Mouse (Mus musculus) heart, postnatal 0 days (tissue): ENCODE results near the gene Tfdp1. TPM values are rescaled to one million over a fixed set of nuclear protein-coding genes. Genes with fewer than 3 reads are reported as not detected.

ENCODE experiments used
- ATAC-seq: fragments of 200-750 bp; cut with Nextera tagmentation; 2 replicates; pipeline ENCODE4 v1.8.0; 2017; ENCODE audit warnings: low read depth, moderate number of reproducible peaks, moderate library complexity; ENCODE audit not compliant: insufficient read depth
- DNase-seq: peaks from one replicate; pipeline ENCODE4 v3.0.0-alpha.2; 2016; ENCODE audit warnings: low spot score
- H3K27ac ChIP-seq: fragments of 300-500 bp; sonication (generic); 2 replicates; pipeline ENCODE4 v1.5.1; 2014; ENCODE audit warnings: low read depth, mild to moderate bottlenecking
- H3K27me3 ChIP-seq: fragments of 300-500 bp; sonication (generic); 2 replicates; pipeline ENCODE4 v1.6.1; 2014; ENCODE audit warnings: low read length, mixed read lengths; ENCODE audit not compliant: control insufficient read depth, insufficient read depth
- H3K36me3 ChIP-seq: fragments of 300-500 bp; sonication (generic); replicated peaks from 2 replicates; pipeline ENCODE4 v1.6.1; 2014; ENCODE audit warnings: low read length, mixed read lengths; ENCODE audit not compliant: control insufficient read depth, insufficient read depth
- H3K4me1 ChIP-seq: fragments of 300-500 bp; sonication (generic); 2 replicates; pipeline ENCODE4 v1.6.1; 2014; ENCODE audit warnings: antibody characterized with exemption; ENCODE audit not compliant: control insufficient read depth, insufficient read depth
- H3K4me2 ChIP-seq: fragments of 300-500 bp; sonication (generic); 2 replicates; pipeline ENCODE4 v1.6.1; 2014; ENCODE audit warnings: low read depth, mild to moderate bottlenecking, low read length, moderate library complexity
- H3K4me3 ChIP-seq: fragments of 300-500 bp; sonication (generic); 2 replicates; pipeline ENCODE4 v1.5.1; 2014; ENCODE audit warnings: low read depth, low read length
- H3K9ac ChIP-seq: fragments of 300-500 bp; sonication (generic); replicated peaks from 2 replicates; pipeline ENCODE4 v1.6.1; 2014; ENCODE audit warnings: low read depth, low read length, mixed read lengths
- H3K9me3 ChIP-seq: fragments of 300-500 bp; sonication (generic); replicated peaks from 2 replicates; pipeline ENCODE4 v1.6.1; 2016; ENCODE audit warnings: low read length; ENCODE audit not compliant: control insufficient read depth
- CTCF ChIP-seq: IDR thresholded peaks from 2 replicates; pipeline ENCODE4 v1.5.1; 2016; ENCODE audit warnings: antibody characterized with exemption, control low read depth, low read depth
- EP300 ChIP-seq: IDR thresholded peaks from 2 replicates; pipeline ENCODE4 v1.6.1; 2016; ENCODE audit warnings: antibody characterized with exemption, low read depth
- WGBS: fragments of 180-500 bp; shearing (Covaris S2); extraction: QIAGEN DNeasy Blood & Tissue Kit; methylation state at CpG from one replicate; pipeline ENCODE4 v1.1.7; 2014; 5-methylcytosine and 5-hydroxymethylcytosine counted together
- polyA plus RNA-seq: library from polyadenylated mRNA; unstranded; fragments of >200 nt; fragmentation: Nextera tagmentation; extraction: Ambion mirVana; gene quantifications from 2 replicates; pipeline ENCODE4 v1.2.1, GENCODE M21; 2015
- total RNA-seq: library from RNA; depleted of rRNA; stranded (reverse); fragments of >200 nt; gene quantifications from 2 replicates; pipeline ENCODE4 v1.2.3, GENCODE M21; 2014; ENCODE audit warnings: low replicate concordance

The Tfdp1 gene
- total and polyA plus RNA-seq, 2 experiments from 2014 or later: 38.6 to 47.4 TPM

DNA sequence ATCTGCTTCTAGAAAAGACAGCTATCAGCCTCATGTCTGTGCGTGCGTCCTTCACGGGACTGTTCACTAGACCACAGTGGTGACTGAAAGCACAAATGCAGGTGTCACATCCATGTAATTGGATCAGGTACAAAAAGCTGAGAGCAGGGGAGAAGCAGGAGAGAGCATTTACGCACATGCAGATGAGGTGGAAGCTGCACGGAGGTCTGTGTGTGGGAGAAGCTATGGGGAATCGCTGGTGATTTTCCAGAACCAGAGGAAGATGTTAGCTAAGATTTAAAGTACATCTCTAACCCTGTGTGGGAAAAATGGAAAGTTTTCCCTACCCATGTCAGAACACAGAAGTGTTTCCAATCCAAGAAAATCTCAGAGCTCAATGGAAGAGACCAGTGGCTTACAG lies 33.1 kb upstream of the Tfdp1 start:
- TF ChIP-seq CTCF: no peak
- no peak for TF ChIP-seq EP300
- H3K36me3 ChIP-seq: peaks cover 53% of the 10 kb centered on the region
- no peaks in the 10 kb centered on the region for H3K27me3 ChIP-seq
- ATAC-seq (no peak), DNase-seq (no peak)
- H3K9ac ChIP-seq: no peak overlapping the region
- H3K4me2 ChIP-seq: no peak overlapping the region
- WGBS: 88% methylated on average over 6 of the region's 6 CpGs
- no peak overlapping the region for H3K27ac ChIP-seq
- no peaks in the 10 kb centered on the region for H3K9me3 ChIP-seq
- no peak overlapping the region for H3K4me3 ChIP-seq
- H3K4me1 ChIP-seq: no peaks in the 10 kb centered on the region

DNA sequence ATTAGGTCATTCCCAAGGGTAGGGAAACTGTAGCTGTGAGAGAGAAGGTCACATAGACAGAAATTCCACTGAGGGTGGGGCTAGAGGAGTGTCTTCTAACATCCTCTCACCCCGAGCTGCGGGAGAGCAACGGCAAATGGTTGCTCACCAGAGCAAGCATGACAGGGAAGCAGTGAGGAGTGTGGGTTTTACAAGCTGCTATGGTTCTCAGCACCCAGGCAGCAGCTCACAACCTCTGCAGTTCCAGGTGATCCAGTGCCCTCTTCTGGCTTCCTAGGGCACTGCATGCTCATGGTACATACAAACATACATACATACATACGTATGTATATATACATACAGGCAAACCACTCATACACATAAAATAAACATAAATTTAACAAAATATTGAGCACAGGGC lies 32.7 kb upstream of the Tfdp1 start:
- no peaks in the 10 kb centered on the region for H3K27me3 ChIP-seq
- H3K4me3 ChIP-seq: no peak overlapping the region
- no peak overlapping the region for H3K4me2 ChIP-seq
- H3K9me3 ChIP-seq: no peaks in the 10 kb centered on the region
- peaks cover 50% of the 10 kb centered on the region for H3K36me3 ChIP-seq
- H3K4me1 ChIP-seq: no peaks in the 10 kb centered on the region
- H3K27ac ChIP-seq: no peak overlapping the region
- 96% methylated on average over 4 of the region's 4 CpGs for WGBS
- DNase-seq: no peak
- no peak for TF ChIP-seq CTCF
- TF ChIP-seq EP300: no peak
- ATAC-seq: no peak
- H3K9ac ChIP-seq: no peak overlapping the region

DNA sequence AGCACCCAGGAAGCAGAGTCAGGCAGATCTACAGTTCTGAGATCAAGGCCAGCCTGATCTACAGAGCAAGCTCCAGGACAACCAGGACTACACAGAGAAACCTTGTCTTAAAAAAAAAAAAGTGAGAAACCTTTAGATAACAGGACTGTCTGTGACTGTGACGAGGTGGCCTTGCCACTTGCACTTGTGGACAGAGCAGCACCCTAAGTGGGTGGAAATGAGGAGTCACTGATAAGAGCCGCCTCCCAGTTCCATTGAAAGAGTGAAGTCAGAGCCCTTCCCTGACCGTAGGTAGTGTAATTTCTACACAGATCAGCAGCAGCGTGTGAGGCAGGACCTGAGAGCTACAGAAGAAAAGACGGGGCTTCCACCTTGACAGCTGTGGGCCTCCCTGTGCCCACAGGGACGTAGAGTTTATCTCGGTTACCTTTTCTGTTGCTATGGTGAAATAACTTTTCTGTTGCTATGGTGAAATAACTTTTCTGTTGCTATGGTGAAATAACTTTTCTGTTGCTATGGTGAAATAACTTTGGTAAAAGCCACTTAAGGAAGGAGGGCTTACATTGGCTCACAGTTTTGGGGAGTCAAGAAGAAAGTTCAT lies 32.1 kb upstream of the Tfdp1 start:
- WGBS: 54% methylated on average over 7 of the region's 7 CpGs
- Histone ChIP-seq H3K4me3 (no peak overlapping the region), H3K4me1 (no peaks in the 10 kb centered on the region), H3K9me3 (no peaks in the 10 kb centered on the region), H3K27me3 (no peaks in the 10 kb centered on the region), H3K9ac (no peak overlapping the region), H3K27ac (no peak overlapping the region), H3K36me3 (peaks cover 45% of the 10 kb centered on the region), H3K4me2 (no peak overlapping the region)
- DNase-seq (no peak), ATAC-seq (no peak)
- no peak for TF ChIP-seq EP300
- no peak for TF ChIP-seq CTCF

DNA sequence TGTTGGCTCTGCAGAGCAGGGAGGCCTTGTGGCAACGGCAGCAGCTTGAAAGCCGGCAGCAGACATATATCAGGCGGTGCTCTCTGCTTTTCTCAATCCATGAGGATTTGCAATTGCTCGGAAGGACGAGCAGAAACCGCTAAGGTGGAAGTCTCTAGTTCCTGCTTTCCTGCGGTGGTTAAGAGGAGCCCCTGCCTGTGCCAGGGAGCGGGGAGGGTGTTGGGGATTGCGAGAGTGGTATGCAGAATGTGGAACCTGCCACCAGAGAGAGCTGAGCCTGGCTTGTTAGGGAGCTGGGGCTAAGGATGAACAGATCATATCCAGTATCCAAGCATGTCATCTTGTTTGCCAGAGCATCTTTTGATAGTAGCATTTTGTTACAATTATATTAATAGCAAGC lies 31.6 kb upstream of the Tfdp1 start:
- no peak for ATAC-seq

DNA sequence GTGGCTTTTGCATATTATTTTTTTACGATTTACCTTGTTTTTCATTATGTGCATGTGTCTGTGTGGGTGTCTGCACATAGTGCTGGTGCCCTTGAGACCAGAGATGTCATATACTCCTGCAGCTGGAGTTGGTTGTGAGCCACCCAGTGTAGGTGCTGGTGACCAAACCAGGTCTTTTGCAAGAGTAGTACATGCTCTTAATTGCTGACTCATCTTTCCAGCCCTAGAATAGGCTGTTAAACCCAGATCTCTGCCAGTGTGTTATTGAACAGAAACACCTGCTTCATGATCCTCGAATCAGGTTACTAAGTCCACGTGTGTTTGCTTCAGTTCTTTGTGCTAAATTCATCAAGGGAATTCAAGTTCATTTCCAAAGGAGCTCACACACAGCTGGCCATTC lies 23.6 kb upstream of the Tfdp1 start:
- Histone ChIP-seq H3K9me3 (no peaks in the 10 kb centered on the region), H3K9ac (no peak overlapping the region), H3K4me2 (no peak overlapping the region), H3K4me3 (no peak overlapping the region), H3K27ac (no peak overlapping the region), H3K4me1 (no peaks in the 10 kb centered on the region), H3K27me3 (no peaks in the 10 kb centered on the region), H3K36me3 (peaks cover 46% of the 10 kb centered on the region)
- 82% methylated on average over 3 of the region's 3 CpGs for WGBS
- ATAC-seq (no peak), DNase-seq (no peak)
- TF ChIP-seq EP300 (no peak), CTCF (no peak)

More for the DNA sequence above, 31.6 kb upstream of the Tfdp1 start:
- TF ChIP-seq CTCF: no peak
- no peak for TF ChIP-seq EP300
- Histone ChIP-seq H3K27ac (no peak overlapping the region), H3K4me1 (no peaks in the 10 kb centered on the region), H3K9ac (no peak overlapping the region), H3K9me3 (no peaks in the 10 kb centered on the region), H3K36me3 (peaks cover 40% of the 10 kb centered on the region), H3K27me3 (no peaks in the 10 kb centered on the region), H3K4me3 (no peak overlapping the region), H3K4me2 (no peak overlapping the region)
- DNase-seq: no peak
- WGBS: 79% methylated on average over 9 of the region's 9 CpGs

DNA sequence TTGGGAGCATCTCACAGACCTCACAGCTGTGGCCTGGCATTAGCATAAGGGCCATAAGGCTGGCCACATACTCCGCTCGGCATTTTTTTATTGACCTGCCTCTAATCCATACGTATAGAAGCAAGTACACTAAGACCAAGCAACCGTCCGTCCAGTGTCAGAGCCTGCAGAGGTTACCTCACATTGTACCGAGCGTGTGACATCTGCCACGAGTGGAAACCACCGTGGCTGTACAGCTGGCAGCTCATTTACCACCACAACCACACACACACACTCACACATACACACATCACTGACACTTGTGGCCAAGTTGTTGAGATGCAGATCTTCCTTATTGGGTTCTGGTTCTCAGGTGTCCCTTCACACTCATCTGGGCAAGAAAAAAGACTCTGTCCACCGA lies 21.9 kb upstream of the Tfdp1 start:
- DNase-seq (no peak), ATAC-seq (no peak)
- H3K36me3 ChIP-seq: peaks cover 50% of the 10 kb centered on the region
- H3K9ac ChIP-seq: no peak overlapping the region
- no peak overlapping the region for H3K4me3 ChIP-seq
- TF ChIP-seq CTCF (no peak), EP300 (no peak)
- H3K9me3 ChIP-seq: no peaks in the 10 kb centered on the region
- H3K4me2 ChIP-seq: no peak overlapping the region
- H3K27ac ChIP-seq: no peak overlapping the region
- WGBS: 84% methylated on average over 10 of the region's 10 CpGs
- no peaks in the 10 kb centered on the region for H3K27me3 ChIP-seq
- no peaks in the 10 kb centered on the region for H3K4me1 ChIP-seq
